Mouse (Mus musculus) stomach, embryonic 16.5 days (tissue): ENCODE measurements around the gene Fhad1. TPM values are rescaled to one million over a fixed set of nuclear protein-coding genes. Genes with fewer than 3 reads are reported as not detected.
A peak's percentile ranks its signal among the peaks of the same experiment; 100 is the strongest.

ENCODE experiments used
- ATAC-seq: fragments of 200-750 bp; cut with Nextera tagmentation; 2 replicates; pipeline ENCODE4 v1.8.0; 2017; ENCODE audit warnings: moderate number of reproducible peaks, moderate TSS enrichment; ENCODE audit not compliant: insufficient read depth, low FRiP score
- H3K27ac ChIP-seq: fragments of 300-500 bp; sonication (generic); 2 replicates; pipeline ENCODE4 v1.5.1; 2014; ENCODE audit warnings: low read length
- H3K27me3 ChIP-seq: fragments of 300-500 bp; sonication (generic); 2 replicates; pipeline ENCODE4 v1.6.1; 2014; ENCODE audit warnings: low read length, control low read depth, mixed read lengths; ENCODE audit not compliant: control insufficient read depth, insufficient read depth
- H3K36me3 ChIP-seq: fragments of 300-500 bp; sonication (generic); 2 replicates; pipeline ENCODE4 v1.6.1; 2014; ENCODE audit warnings: low read length; ENCODE audit not compliant: control insufficient read depth, insufficient read depth
- H3K4me1 ChIP-seq: fragments of 300-500 bp; sonication (generic); 2 replicates; pipeline ENCODE4 v1.6.1; 2014; ENCODE audit warnings: low read length, control low read depth, mixed read lengths; ENCODE audit not compliant: control insufficient read depth, insufficient read depth
- H3K4me2 ChIP-seq: fragments of 300-500 bp; sonication (generic); 2 replicates; pipeline ENCODE4 v1.6.1; 2014; ENCODE audit warnings: low read depth, low read length, mixed read lengths
- H3K4me3 ChIP-seq: fragments of 300-500 bp; sonication (generic); replicated peaks from 2 replicates; pipeline ENCODE4 v1.5.1; 2014; ENCODE audit warnings: mild to moderate bottlenecking, low read length
- H3K9ac ChIP-seq: fragments of 300-500 bp; sonication (generic); 2 replicates; pipeline ENCODE4 v1.6.1; 2014; ENCODE audit warnings: low read length
- H3K9me3 ChIP-seq: fragments of 300-500 bp; sonication (generic); replicated peaks from 2 replicates; pipeline ENCODE4 v1.6.1; 2016; ENCODE audit warnings: low read length, control low read depth; ENCODE audit not compliant: control insufficient read depth
- WGBS: fragments of 180-500 bp; shearing (Covaris S2); extraction: QIAGEN DNeasy Blood & Tissue Kit; methylation state at CpG from one replicate; pipeline ENCODE4 v1.1.7; 2014; 5-methylcytosine and 5-hydroxymethylcytosine counted together
- polyA plus RNA-seq: library from polyadenylated mRNA; unstranded; fragments of >200 nt; fragmentation: Nextera tagmentation; extraction: Ambion mirVana; gene quantifications from 2 replicates; pipeline ENCODE4 v1.2.1, GENCODE M21; 2015

Fhad1 gene
- polyA plus RNA-seq, 1 experiment from 2014 or later, result 5.3 TPM

DNA sequence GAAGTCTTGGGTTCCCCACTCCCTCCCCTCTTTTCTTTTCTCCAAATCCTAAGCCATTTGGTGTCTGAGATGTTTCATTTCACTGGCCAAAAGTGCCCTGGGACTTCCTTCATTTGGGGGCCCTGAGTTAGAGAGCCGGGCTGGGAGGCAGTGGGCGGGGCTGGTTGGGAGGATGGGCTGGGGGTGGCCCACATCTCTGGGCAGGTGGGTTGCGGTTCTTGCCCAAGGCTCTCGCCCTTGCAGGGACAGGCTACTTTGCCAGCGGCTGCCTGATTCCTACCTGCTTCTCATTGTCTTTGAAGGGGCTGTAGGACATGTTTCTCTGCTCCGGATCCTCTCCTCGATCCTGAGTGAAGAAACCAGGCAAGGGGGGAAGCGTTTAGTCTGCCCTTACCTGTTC lies 116.0 kb downstream of the Fhad1 start:
- no peaks in the 10 kb centered on the region for H3K36me3 ChIP-seq
- H3K27me3 ChIP-seq, result no peaks in the 10 kb centered on the region
- no peaks in the 10 kb centered on the region for H3K9me3 ChIP-seq
- no peak overlapping the region; the same call in 1 of the 2 replicates for H3K9ac ChIP-seq
- 86% methylated on average over 8 of the region's 8 CpGs for WGBS
- H3K4me3 ChIP-seq, result no peak overlapping the region
- ATAC-seq, result no peak
- no peak overlapping the region for H3K4me2 ChIP-seq
- H3K4me1 ChIP-seq, result peaks cover 46% of the 10 kb centered on the region
- no peak overlapping the region; the same call in 1 of the 2 replicates for H3K27ac ChIP-seq

- ATAC-seq, result no peak
- H3K27me3 ChIP-seq, result no peaks in the 10 kb centered on the region
- H3K4me1 ChIP-seq, result peaks cover 46% of the 10 kb centered on the region
- no peak overlapping the region for H3K4me3 ChIP-seq
- 36% methylated on average over 3 of the region's 3 CpGs for WGBS
- H3K9me3 ChIP-seq, result no peaks in the 10 kb centered on the region
- H3K4me2 ChIP-seq, result no peak overlapping the region
- H3K36me3 ChIP-seq, result no peaks in the 10 kb centered on the region
- no peak overlapping the region for H3K9ac ChIP-seq
- no peak overlapping the region for H3K27ac ChIP-seq
These were observed 117.0 kb downstream of the Fhad1 start for GRCm38 (mm10) chr4:141897838-141898237.

GRCm38 (mm10) chr4:141897225-141897624 lies 117.7 kb downstream of the Fhad1 start:
- Histone ChIP-seq H3K27me3 (no peaks in the 10 kb centered on the region), H3K4me1 (peaks cover 46% of the 10 kb centered on the region), H3K27ac (no peak overlapping the region), H3K36me3 (no peaks in the 10 kb centered on the region), H3K4me2 (no peak overlapping the region), H3K4me3 (no peak overlapping the region), H3K9ac (no peak overlapping the region), H3K9me3 (no peaks in the 10 kb centered on the region)
- WGBS, result 72% methylated on average over 6 of the region's 6 CpGs
- ATAC-seq, result no peak

GRCm38 (mm10) chr4:141895772-141896171 lies 119.1 kb downstream of the Fhad1 start:
- peaks cover 43% of the 10 kb centered on the region for H3K4me1 ChIP-seq
- no peaks in the 10 kb centered on the region for H3K36me3 ChIP-seq
- H3K9me3 ChIP-seq, result no peaks in the 10 kb centered on the region
- H3K9ac ChIP-seq, result no peak overlapping the region
- 37% methylated on average over 12 of the region's 12 CpGs for WGBS
- no peak overlapping the region; the same call in 1 of the 2 replicates for H3K4me2 ChIP-seq
- H3K4me3 ChIP-seq, result no peak overlapping the region
- ATAC-seq, result no peak
- no peaks in the 10 kb centered on the region for H3K27me3 ChIP-seq
- H3K27ac ChIP-seq, result peak overlapping the region; percentile 39; the same call in 1 of the 2 replicates

DNA sequence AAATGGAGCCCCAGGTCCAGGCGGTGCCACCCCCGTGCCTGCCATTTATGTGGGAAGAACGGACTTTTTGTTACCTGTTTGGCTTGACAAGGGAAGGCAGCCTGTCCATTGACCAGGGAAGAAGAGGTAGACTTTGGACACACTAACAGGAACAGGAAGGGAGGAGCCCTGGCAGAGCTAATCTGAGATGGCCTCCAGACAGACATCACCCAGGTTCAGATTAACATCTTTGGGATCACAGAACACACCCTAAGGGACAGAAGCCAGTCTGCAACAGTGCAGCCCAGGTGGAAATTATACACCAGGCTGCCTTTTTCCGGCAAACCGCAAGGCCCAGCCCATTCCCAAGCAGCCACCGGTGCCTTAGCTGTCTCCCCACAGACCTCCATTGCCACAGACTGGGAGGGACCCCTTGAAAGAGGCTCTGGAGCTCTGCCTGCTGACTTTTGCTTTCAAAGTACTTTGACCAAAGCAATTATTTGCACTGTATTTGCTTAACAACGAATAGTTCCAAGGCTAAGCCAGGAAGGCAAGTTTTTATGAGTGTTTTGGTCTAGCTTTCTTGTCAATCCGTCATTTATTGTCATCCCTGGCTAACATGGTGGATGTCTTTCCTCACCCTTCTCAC lies 121.6 kb downstream of the Fhad1 start:
- H3K27ac ChIP-seq, result no peak overlapping the region
- no peaks in the 10 kb centered on the region for H3K9me3 ChIP-seq
- H3K4me3 ChIP-seq, result no peak overlapping the region
- no peak overlapping the region for H3K4me2 ChIP-seq
- H3K36me3 ChIP-seq, result no peaks in the 10 kb centered on the region
- WGBS, result 74% methylated on average over 8 of the region's 8 CpGs
- no peaks in the 10 kb centered on the region for H3K27me3 ChIP-seq
- no peak overlapping the region for H3K9ac ChIP-seq
- peaks cover 27% of the 10 kb centered on the region for H3K4me1 ChIP-seq
- no peak for ATAC-seq

DNA sequence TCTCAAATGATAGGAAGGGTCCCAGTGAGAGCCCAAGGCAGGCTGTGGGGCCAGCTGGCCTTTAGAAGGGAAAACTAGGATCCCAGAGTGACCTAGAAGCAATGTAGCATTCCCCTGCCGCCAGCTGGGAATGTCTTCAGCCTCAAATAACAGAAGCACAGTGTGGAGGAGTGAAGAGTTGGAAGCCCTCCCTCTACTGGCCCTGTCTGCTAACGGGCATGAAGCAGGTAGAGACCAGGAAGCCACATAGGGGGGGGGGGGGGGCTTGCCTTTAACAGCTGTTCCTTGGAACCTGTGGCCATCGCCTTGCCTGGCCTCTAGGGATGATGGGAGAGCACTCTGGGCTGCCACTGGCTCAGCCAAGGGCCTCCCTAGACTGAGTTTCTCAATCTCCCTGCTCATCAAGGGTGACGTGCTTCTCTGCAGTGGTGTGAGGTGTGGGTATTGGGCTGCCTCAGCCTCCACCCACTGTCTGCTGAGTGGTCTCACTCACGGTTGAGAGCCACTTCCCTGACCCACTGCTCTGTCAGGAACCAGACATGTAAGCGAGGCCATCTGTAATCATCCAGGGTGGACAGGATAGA lies 128.4 kb downstream of the Fhad1 start:
- H3K9me3 ChIP-seq, result no peaks in the 10 kb centered on the region
- WGBS, result 31% methylated on average over 6 of the region's 6 CpGs
- no peak overlapping the region for H3K4me2 ChIP-seq
- H3K4me1 ChIP-seq, result peaks cover 15% of the 10 kb centered on the region
- H3K27ac ChIP-seq, result no peak overlapping the region
- H3K27me3 ChIP-seq, result no peaks in the 10 kb centered on the region
- H3K9ac ChIP-seq, result no peak overlapping the region
- peak; percentile 11; the same call in 1 of the 2 replicates for ATAC-seq
- H3K36me3 ChIP-seq, result no peaks in the 10 kb centered on the region
- no peak overlapping the region for H3K4me3 ChIP-seq

DNA sequence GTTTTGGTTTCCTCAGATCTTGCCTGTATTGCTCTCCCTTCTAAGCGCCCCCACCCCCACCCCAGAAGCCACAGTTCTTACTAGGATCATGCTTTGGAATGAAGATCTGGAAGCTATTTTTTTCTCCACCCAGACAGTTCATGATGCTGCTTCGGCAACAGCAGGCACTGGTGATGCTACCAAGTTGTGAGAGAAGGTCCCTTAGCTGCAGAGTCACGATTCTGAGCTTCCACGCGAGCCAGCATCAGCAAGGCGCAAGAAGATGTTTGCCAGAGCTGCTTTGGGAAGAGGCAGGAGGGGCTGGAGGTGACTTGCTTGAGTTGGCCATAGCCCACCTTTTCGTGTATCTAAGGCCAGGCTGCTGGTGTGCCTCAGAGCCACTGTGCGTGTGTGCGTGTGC lies 129.4 kb downstream of the Fhad1 start:
- Histone ChIP-seq H3K4me2 (no peak overlapping the region), H3K9me3 (no peaks in the 10 kb centered on the region), H3K27ac (no peak overlapping the region), H3K4me3 (no peak overlapping the region), H3K36me3 (no peaks in the 10 kb centered on the region), H3K4me1 (peaks cover 15% of the 10 kb centered on the region), H3K9ac (no peak overlapping the region), H3K27me3 (no peaks in the 10 kb centered on the region)
- no peak for ATAC-seq
- 68% methylated on average over 9 of the region's 9 CpGs for WGBS

DNA sequence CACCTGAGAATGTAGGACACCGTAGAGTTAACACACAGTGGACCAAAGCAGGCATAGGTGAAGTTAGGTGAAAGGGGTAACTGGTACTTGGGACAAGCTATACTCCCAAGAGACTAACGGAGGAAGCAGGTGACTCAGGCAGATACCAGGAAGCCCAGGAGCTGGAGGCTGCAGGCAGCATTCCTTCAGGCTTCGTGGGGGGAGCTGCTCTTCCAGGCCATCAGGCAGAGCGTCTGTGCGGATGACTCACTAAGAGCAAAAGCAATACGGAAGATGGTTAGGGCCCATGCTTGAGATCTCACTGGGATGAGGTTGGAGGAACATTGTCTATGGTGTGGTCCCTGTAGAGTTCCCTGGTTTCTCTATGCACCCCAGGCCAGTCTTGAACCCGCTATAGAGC lies 132.0 kb downstream of the Fhad1 start:
- WGBS, result 81% methylated on average over 7 of the region's 7 CpGs
- Histone ChIP-seq H3K4me3 (no peak overlapping the region), H3K36me3 (no peaks in the 10 kb centered on the region), H3K9ac (no peak overlapping the region), H3K27ac (no peak overlapping the region), H3K4me2 (no peak overlapping the region), H3K9me3 (no peaks in the 10 kb centered on the region), H3K4me1 (peaks cover 15% of the 10 kb centered on the region), H3K27me3 (no peaks in the 10 kb centered on the region)
- ATAC-seq, result no peak

- Histone ChIP-seq H3K4me1 (peaks cover 15% of the 10 kb centered on the region), H3K36me3 (no peaks in the 10 kb centered on the region), H3K4me2 (no peak overlapping the region), H3K27ac (no peak overlapping the region), H3K9me3 (no peaks in the 10 kb centered on the region), H3K9ac (peak overlapping the region; percentile 36; the same call in 1 of the 2 replicates), H3K4me3 (no peak overlapping the region), H3K27me3 (no peaks in the 10 kb centered on the region)
- 43% methylated on average over 5 of the region's 5 CpGs for WGBS
- ATAC-seq, result no peak
These were observed 132.9 kb downstream of the Fhad1 start for GRCm38 (mm10) chr4:141881950-141882349.
